In genomic region chr13:94338357-94338756, GRCm38 (mm10) we compare ENCODE assay signal across 1 mouse cellular context.
TF ChIP-seq lines count a peak whose summit lies in the region.

No protein-coding gene starts in this region.

TF ChIP-seq in CH12.LX, 34 proteins besides CTCF, POLR2A, EP300 and RAD21 (continued from another document):
- no peak for TF ChIP-seq PAX5 (IDR thresholded peaks at IDR 0.05; ENCODE audit: low read length)
- TF ChIP-seq NRF1 (IDR thresholded peaks at IDR 0.05; ENCODE audit: low read depth, low read length), result no peak
- no peak for TF ChIP-seq ETS1 (conservative IDR thresholded peaks at IDR 0.05; ENCODE audit: low read depth, low read length)
- TF ChIP-seq USF2 (conservative IDR thresholded peaks at IDR 0.05; ENCODE audit: low read depth, low read length), result no peak
- TF ChIP-seq MYC (IDR thresholded peaks at IDR 0.05; ENCODE audit: low read depth, low read length), result no peak
- TF ChIP-seq E2F4 (IDR thresholded peaks at IDR 0.05; ENCODE audit: insufficient replicate concordance, low read depth, low read length), result no peak
- no peak for TF ChIP-seq KAT2A (IDR thresholded peaks at IDR 0.05; ENCODE audit: insufficient replicate concordance, low read length)
